Mouse (Mus musculus) limb, embryonic 14.5 days (tissue): ENCODE results near the gene Fasn. TPM values are rescaled to one million over a fixed set of nuclear protein-coding genes. Genes with fewer than 3 reads are reported as not detected.

ENCODE experiments used
- ATAC-seq: fragments of 200-750 bp; cut with Nextera tagmentation; 2 replicates; pipeline ENCODE4 v1.8.0; 2017; ENCODE audit warnings: low read depth, moderate number of reproducible peaks, moderate TSS enrichment; ENCODE audit not compliant: low FRiP score
- DNase-seq: peaks from one replicate; pipeline ENCODE4 v3.0.0-alpha.2; 2015; ENCODE audit warnings: low spot score
- H3K27ac ChIP-seq: fragments of 300-500 bp; sonication (generic); replicated peaks from 2 replicates; pipeline ENCODE4 v1.5.1; 2014; ENCODE audit warnings: low read depth, mild to moderate bottlenecking, low read length, moderate library complexity, mixed read lengths
- H3K27me3 ChIP-seq: fragments of 300-500 bp; sonication (generic); 2 replicates; pipeline ENCODE4 v1.6.1; 2014; ENCODE audit warnings: low read length, mixed read lengths; ENCODE audit not compliant: control insufficient read depth, insufficient read depth
- H3K36me3 ChIP-seq: fragments of 300-500 bp; sonication (generic); 2 replicates; pipeline ENCODE4 v1.6.1; 2014; ENCODE audit warnings: mild to moderate bottlenecking, low read length, moderate library complexity, mixed read lengths; ENCODE audit not compliant: control insufficient read depth, insufficient read depth
- H3K4me1 ChIP-seq: fragments of 300-500 bp; sonication (generic); 2 replicates; pipeline ENCODE4 v1.6.1; 2014; ENCODE audit warnings: antibody characterized with exemption, low read length, mixed read lengths; ENCODE audit not compliant: control insufficient read depth, insufficient read depth
- H3K4me2 ChIP-seq: fragments of 300-500 bp; sonication (generic); replicated peaks from 2 replicates; pipeline ENCODE4 v1.6.1; 2014; ENCODE audit warnings: low read depth, mild to moderate bottlenecking, low read length, moderate library complexity; ENCODE audit not compliant: severe bottlenecking
- H3K4me3 ChIP-seq: fragments of 300-500 bp; sonication (generic); replicated peaks from 2 replicates; pipeline ENCODE4 v1.5.1; 2014; ENCODE audit warnings: low read length
- H3K9ac ChIP-seq: fragments of 300-500 bp; sonication (generic); 2 replicates; pipeline ENCODE4 v1.6.1; 2014; ENCODE audit warnings: mild to moderate bottlenecking, low read depth, low read length, moderate library complexity; ENCODE audit not compliant: severe bottlenecking
- H3K9me3 ChIP-seq: fragments of 300-500 bp; sonication (generic); 2 replicates; pipeline ENCODE4 v1.6.1; 2016; ENCODE audit warnings: low read length; ENCODE audit not compliant: control insufficient read depth
- POLR2A ChIP-seq: fragments of 200-500 bp; IDR thresholded peaks from 2 replicates; pipeline ENCODE4 v1.8.0; 2012; ENCODE audit warnings: inconsistent platforms, mild to moderate bottlenecking, moderate library complexity, borderline replicate concordance; ENCODE audit not compliant: insufficient read depth, insufficient read length; ENCODE audit errors: extremely low read depth
- WGBS: fragments of 180-500 bp; shearing (Covaris S2); extraction: QIAGEN DNeasy Blood & Tissue Kit; methylation state at CpG from one replicate; pipeline ENCODE4 v1.1.7; 2014; 5-methylcytosine and 5-hydroxymethylcytosine counted together
- polyA plus RNA-seq, 2 experiments: library from polyadenylated mRNA; depleted of rRNA in 1 of 2; stranded (reverse) in 1 of 2; unstranded in 1 of 2; fragments of >200 nt; fragmentation: Nextera tagmentation in 1 of 2; extraction: Ambion mirVana in 1 of 2; gene quantifications; 2 replicates each; pipeline versions ENCODE4 v1.2.1 to v1.2.3; 2012 to 2014

Gene Fasn
- polyA plus RNA-seq, 2 experiments, result 86.7 to 187 TPM

DNA sequence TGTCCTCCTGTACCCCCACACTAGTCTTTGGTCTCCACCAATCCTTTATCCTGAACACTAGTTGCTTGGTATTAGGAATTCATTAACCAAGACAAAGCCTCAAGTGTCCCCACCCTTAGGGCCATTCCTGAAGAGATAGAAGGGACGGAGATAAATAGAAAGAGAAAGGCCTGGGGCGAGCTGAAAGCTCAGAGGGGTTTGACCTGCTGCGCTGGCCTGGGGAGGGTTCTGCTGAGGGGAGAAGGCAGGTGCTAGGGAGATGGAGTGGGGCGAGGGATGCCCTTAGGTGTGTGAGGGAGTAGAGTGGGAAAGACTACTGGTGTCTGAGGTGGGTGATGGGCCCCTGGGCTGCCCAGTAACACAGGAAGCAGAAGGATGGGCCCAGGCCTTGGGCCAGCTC, 29.4 kb upstream of the Fasn start:
- no peak for TF ChIP-seq POLR2A
- ATAC-seq, result no peak
- 83% methylated on average over 4 of the region's 4 CpGs for WGBS
- Histone ChIP-seq H3K9ac (no peak overlapping the region), H3K4me3 (no peak overlapping the region), H3K9me3 (no peaks in the 10 kb centered on the region), H3K27me3 (no peaks in the 10 kb centered on the region), H3K4me1 (no peaks in the 10 kb centered on the region), H3K27ac (no peak overlapping the region), H3K4me2 (no peak overlapping the region), H3K36me3 (peaks cover 8% of the 10 kb centered on the region)
- DNase-seq, result no peak

DNA sequence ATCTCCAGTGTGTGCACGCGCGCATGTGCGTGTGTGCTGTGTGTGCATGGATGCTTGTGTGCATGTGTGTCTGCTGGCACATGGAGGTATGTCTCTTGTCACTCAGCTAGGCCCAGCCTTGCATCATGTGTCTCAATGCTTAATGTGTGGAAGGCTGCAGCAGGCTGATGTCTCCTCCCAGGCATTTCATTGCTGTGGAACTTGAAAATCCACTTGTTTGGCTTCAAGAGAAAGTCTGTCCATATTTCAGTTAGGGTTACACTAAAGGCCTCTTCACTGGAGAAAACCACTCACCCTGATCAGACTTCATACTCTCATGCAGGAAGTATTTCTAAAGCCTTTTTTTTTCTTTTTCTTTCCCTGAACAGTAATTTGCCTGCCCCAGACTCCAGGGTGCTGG, 28.8 kb upstream of the Fasn start:
- WGBS, result 97% methylated on average over 4 of the region's 4 CpGs
- Histone ChIP-seq H3K9me3 (no peaks in the 10 kb centered on the region), H3K27ac (no peak overlapping the region), H3K27me3 (no peaks in the 10 kb centered on the region), H3K4me2 (no peak overlapping the region), H3K36me3 (peaks cover 4% of the 10 kb centered on the region), H3K4me1 (no peaks in the 10 kb centered on the region), H3K9ac (no peak overlapping the region), H3K4me3 (no peak overlapping the region)
- TF ChIP-seq POLR2A, result no peak
- no peak for ATAC-seq
- no peak for DNase-seq

DNA sequence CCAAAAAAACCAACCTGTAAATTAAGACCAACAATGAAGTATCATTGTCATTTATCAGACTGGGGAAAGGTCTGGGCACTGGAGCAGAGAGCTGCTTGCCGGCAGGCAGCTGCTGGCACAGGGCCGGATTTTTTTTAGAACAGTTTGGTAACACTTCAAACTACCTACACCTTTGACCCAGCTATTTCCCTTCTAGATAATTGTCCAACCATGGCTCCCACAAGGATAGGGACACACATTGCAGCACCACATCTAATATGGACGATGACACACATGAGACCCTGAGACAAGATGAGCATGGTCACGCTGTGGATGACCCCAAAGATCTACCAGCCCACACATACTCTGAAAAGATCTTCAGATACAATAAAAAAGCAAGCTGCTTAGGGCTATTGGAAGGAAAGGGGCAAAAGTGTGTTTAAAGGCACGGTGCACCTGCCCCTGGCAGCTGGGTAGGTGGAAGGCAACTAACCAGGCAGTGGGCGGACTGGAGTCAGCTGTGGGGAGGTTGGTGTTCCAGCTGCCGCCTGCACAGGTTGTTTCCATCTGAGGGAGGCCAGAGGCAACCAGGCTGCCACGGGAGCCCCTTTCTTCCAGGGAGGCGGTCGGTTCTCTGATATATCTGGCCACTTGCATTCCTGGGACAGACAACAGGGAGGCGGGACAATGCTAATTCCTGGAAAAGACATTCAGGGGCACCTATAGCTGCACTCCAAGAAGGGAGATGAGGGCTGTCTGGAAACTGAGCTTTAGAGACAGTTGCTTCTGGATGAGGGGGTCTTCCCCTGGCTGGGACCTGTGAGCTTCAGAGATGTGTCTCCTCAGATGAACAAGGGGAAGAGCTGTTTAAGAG, 28.0 kb upstream of the Fasn start:
- WGBS, result 65% methylated on average over 11 of the region's 11 CpGs
- TF ChIP-seq POLR2A, result no peak
- Histone ChIP-seq H3K27me3 (no peaks in the 10 kb centered on the region), H3K4me1 (no peaks in the 10 kb centered on the region), H3K36me3 (peaks cover 3% of the 10 kb centered on the region; the same call in 1 of the 2 replicates), H3K9ac (no peak overlapping the region), H3K27ac (no peak overlapping the region), H3K9me3 (no peaks in the 10 kb centered on the region), H3K4me2 (no peak overlapping the region), H3K4me3 (no peak overlapping the region)
- DNase-seq (no peak), ATAC-seq (no peak)

DNA sequence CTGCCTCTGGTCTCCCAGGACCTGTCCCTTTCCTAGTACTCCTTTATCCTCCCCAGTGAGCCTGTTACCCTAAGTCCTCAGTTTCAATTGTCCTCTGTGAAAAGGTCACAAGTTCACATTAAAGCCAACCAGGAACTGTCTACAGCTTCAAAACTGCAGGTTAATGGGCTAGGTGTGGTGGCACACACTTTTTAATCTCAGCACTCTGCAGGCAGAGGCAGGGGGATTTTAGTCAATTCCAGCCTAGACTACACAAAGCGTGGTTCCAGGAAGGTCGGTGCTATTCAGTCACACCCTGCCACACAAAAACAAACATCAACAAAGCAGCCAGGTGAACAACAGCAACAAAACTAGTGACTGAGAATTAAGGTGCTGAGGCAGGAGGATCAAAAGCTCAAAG, 27.2 kb upstream of the Fasn start:
- no peak overlapping the region for H3K4me3 ChIP-seq
- no peak overlapping the region for H3K9ac ChIP-seq
- H3K4me2 ChIP-seq, result no peak overlapping the region
- ATAC-seq (no peak), DNase-seq (no peak)
- peaks cover 3% of the 10 kb centered on the region; the same call in 1 of the 2 replicates for H3K36me3 ChIP-seq
- H3K9me3 ChIP-seq, result no peaks in the 10 kb centered on the region
- no peaks in the 10 kb centered on the region for H3K4me1 ChIP-seq
- H3K27ac ChIP-seq, result no peak overlapping the region
- WGBS, result 77% methylated on average over 2 of the region's 2 CpGs
- no peaks in the 10 kb centered on the region for H3K27me3 ChIP-seq
- TF ChIP-seq POLR2A, result no peak

DNA sequence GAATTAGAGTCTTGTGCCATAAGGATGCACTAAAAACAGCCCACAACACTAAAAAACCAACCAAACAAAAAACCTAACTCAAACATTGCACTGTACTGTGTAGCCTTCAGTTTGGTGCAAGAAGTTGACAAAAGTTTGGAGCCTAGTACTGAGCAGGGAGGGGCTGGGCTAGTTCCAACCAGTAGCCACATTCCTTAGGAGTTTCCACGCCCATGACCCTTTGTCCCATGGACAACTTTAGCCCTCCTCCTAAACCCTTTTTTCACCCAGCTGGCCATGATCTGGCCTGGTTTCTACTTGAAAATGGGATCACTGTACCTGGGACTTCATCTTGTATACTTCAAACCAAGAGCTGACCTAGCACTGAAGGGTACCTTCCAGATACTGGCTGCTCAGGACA, 26.8 kb upstream of the Fasn start:
- H3K27me3 ChIP-seq, result no peaks in the 10 kb centered on the region
- no peaks in the 10 kb centered on the region for H3K4me1 ChIP-seq
- ATAC-seq, result no peak
- no peaks in the 10 kb centered on the region for H3K9me3 ChIP-seq
- no peak overlapping the region for H3K9ac ChIP-seq
- peaks cover 3% of the 10 kb centered on the region; the same call in 1 of the 2 replicates for H3K36me3 ChIP-seq
- H3K27ac ChIP-seq, result no peak overlapping the region
- no peak overlapping the region for H3K4me3 ChIP-seq
- WGBS, result 57% methylated on average over 1 of the region's 1 CpGs
- TF ChIP-seq POLR2A, result no peak
- H3K4me2 ChIP-seq, result no peak overlapping the region
- no peak for DNase-seq
